Mouse (Mus musculus) telencephalon, adult 2 months (tissue): Measurements from ENCODE around the gene Gm8237.
"Not testable (repeated sequence)": the region's sequence is repeated elsewhere in the genome, so short reads cannot be mapped to it uniquely, and the experiment has no call there.

Experiments
- DNase-seq: peaks from one replicate; pipeline ENCODE4 v3.0.0-alpha.2; 2011; ENCODE audit warnings: low read depth, low spot score

The Gm8237 gene

DNA sequence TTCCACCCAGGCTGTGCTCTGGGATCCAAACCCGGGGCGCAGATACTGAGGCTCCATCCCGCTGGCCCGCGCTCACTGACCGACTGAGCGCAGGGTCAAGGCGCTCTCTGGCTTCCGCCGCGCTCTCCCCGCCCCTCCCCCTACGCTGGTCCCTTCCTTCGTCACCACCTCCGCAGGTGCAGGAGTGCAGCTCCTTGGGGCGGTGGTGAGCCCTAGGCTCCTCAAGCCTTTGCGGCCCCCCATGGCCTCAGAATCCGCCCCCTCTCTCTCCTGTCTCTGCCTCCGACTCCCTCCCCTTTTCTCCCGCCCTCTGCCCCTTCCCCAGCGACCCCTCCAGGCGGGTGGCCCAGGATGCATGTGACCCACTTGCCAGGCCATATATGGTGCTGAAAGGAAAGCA is at the start of gene Gm8237:
Gene Gm8237, minus strand, starts transcription at position 142 of the 400 bp plus-strand sequence.
- DNase-seq: not testable (repeated sequence)

DNA sequence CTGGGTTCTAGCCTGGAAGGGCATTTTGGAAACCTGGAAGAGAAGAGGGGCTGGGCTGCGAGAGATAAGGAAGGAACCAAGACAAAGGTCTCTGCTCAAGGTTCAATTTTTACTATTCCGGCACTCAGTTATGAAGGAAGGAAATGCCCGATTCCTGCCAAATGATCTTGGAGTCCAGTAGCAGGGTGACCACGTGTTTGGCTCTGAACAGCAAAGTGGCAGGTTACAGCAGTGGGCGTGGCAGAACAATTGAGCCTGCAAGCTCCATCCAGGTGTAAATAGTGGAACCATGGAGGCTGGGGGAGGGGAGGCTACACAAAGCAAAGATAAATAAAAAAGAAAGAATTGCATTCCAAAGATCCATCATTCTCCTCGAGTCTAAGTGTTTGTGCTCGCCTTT is 43.1 kb upstream of the Gm8237 start:
- DNase-seq: not testable (repeated sequence)

- not testable (repeated sequence) for DNase-seq
Measured at GRCm38 (mm10) chr14:5918330-5918942, 38.3 kb upstream of the Gm8237 start.

DNA sequence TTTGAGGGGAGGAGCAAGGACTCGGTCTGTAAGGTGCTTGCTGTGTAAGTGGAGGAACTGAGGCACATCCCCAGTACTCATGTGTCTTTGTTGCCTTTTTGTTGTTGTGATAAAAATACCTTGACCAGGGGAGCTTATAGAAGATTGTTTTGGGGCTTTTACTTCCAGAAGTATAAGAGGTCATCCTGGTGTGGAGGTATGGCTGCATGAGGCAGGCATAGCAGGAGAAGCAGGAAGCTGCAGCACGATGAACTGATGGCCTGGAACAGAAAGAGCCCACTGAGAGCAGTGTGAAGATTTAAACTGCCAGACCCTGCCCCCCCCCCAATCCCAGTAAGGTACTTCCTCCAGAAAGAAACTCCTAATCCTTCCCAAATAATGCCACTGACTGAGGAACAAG is 33.5 kb upstream of the Gm8237 start:
- not testable (repeated sequence) for DNase-seq

DNA sequence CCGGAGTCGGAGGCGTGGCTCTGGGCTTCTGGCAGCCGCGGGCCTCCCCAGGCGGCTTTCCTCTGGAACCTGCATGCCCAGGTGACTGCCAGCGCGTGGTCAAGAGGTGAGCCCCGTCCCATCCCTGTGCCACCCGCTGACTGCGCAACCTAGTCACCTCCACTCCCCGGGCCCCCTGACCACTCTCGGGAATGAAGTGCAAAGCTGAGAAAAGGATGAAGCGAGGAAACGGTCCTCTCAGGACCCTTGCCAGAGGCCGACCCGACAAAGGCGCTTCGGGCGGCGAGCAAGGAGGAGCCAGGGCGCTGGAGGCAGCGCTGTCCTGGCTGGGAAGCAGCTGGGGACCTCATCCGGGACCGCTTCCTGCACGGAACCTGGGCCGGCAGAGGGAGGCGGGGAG is 391 bp downstream of the Gm8237 start:
- not testable (repeated sequence) for DNase-seq

- DNase-seq: peak; percentile 26
Measured at GRCm38 (mm10) chr14:5879136-5879535, 1.0 kb downstream of the Gm8237 start.

DNA sequence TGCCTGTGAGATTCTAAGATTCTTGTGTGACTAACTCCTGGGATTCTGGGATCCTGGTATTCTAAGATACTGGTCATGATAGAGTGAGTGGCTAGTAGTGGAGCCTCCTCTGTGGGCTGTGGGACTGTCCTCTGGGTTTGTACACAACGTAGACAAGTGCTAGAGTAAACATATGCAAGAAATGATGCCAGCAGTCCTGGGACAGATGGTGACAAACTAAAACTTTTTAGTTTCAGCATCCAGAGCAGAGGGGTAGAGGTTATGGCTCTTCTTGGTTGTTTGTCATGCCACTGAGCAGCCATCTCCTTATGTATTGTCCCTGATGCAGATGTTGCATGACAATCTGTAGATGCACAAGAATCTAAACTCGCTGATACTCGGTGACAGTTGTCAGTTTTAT is 24.3 kb downstream of the Gm8237 start:
- not testable (repeated sequence) for DNase-seq

GRCm38 (mm10) chr14:5830229-5830628 is 50.0 kb downstream of the Gm8237 start, which contains the start of gene Gm3424:
Gm3424 (minus strand) TSS chr14:5830329.
- DNase-seq: not testable (repeated sequence)

DNA sequence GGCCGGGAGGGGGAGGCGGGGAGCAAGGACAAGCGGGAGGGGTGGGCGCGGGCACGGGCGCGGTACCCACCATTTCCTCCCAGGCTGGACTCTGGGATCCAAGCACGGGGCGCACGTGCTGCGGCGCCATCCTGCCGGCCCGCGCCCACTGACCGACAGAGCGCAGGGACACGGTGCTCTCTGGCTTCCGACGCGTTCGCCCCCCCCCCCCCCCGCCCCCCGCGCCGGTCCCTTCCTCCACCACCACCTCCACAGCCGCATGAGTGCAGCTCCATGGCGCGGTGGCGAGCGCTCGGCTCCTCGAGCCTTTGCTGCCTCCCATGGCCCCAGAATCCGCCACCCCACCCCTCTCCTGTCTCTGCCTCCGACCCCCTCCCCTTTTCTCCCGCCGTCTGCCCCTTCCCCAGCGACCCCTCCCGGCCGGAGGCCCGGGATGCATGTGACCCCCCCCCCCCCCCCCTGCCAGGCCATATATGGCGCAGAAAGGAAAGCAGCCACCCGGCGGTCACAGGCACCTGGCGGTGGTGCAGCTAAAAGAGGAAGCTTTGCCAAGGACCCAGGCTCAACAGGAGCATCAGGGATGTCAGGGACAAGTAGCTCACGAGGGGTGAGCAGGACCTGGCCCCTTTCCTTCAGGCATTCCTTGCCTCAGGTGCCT is 67.4 kb downstream of the Gm8237 start:
- DNase-seq: not testable (repeated sequence)
